Mouse (Mus musculus) heart, postnatal 36 days (tissue): ENCODE results near the gene Rdh16f2. TPM values are rescaled to one million over a fixed set of nuclear protein-coding genes. Genes with fewer than 3 reads are reported as not detected.
"Not testable (repeated sequence)": the region's sequence is repeated elsewhere in the genome, so short reads cannot be mapped to it uniquely, and the experiment has no call there.

Experiments used
- DNase-seq, 2 experiments: peaks; one replicate each; pipeline ENCODE4 v3.0.0; 2021 to 2022
- intact Hi-C: fragments of 180-260 bp; cut with DNase I; formaldehyde crosslinking; loops from one replicate; pipeline ENCODE4 v1.15.1; 2025
- total RNA-seq, 2 experiments: library from RNA; stranded (reverse); gene quantifications; 2 replicates each; pipeline ENCODE4 v1.2.3; 2021

Gene Rdh16f2
- not detected for total RNA-seq

GRCm38 (mm10) chr10:127866232-127866631 lies at the start of gene Rdh16f2:
Gene Rdh16f2, plus strand, starts transcription at chr10:127866474.
- intact Hi-C loops: no loop called here
- DNase-seq: no peak

- intact Hi-C loops, DNase-seq: not testable (repeated sequence)
Observed at GRCm38 (mm10) chr10:127817268-127817910, 48.9 kb upstream of the Rdh16f2 start.

- DNase-seq, intact Hi-C loops: not testable (repeated sequence)
Observed at GRCm38 (mm10) chr10:127821806-127822205, 44.5 kb upstream of the Rdh16f2 start.

GRCm38 (mm10) chr10:127825386-127825785 lies 40.9 kb upstream of the Rdh16f2 start:
- DNase-seq: no peak

GRCm38 (mm10) chr10:127829121-127829520 lies 37.2 kb upstream of the Rdh16f2 start:
- no peak for DNase-seq
- intact Hi-C loops: loop anchor here (5.0 kb wide), 1 partner anchor 108 kb away; no protein-coding TSS in a partner anchor

More at GRCm38 (mm10) chr10:127825386-127825785, 40.9 kb upstream of the Rdh16f2 start:
- intact Hi-C loops: loop anchor here (5.0 kb wide), 1 partner anchor 112 kb away; no protein-coding TSS in a partner anchor

- intact Hi-C loops, DNase-seq: not testable (repeated sequence)
Observed at GRCm38 (mm10) chr10:127834186-127834585, 32.1 kb upstream of the Rdh16f2 start.

- intact Hi-C loops: no loop called here
- no peak for DNase-seq
Observed at GRCm38 (mm10) chr10:127835292-127835691, 31.0 kb upstream of the Rdh16f2 start.

GRCm38 (mm10) chr10:127837793-127838192 lies 28.5 kb upstream of the Rdh16f2 start:
- DNase-seq, intact Hi-C loops: not testable (repeated sequence)

- intact Hi-C loops: no loop called here
Observed at GRCm38 (mm10) chr10:127838539-127838938, 27.7 kb upstream of the Rdh16f2 start.

GRCm38 (mm10) chr10:127840776-127841175 lies 25.5 kb upstream of the Rdh16f2 start:
- intact Hi-C loops: no loop called here
- DNase-seq: no peak

More at GRCm38 (mm10) chr10:127838539-127838938, 27.7 kb upstream of the Rdh16f2 start:
- DNase-seq: no peak

GRCm38 (mm10) chr10:127845945-127846344 lies 20.3 kb upstream of the Rdh16f2 start:
- DNase-seq, intact Hi-C loops: not testable (repeated sequence)

- intact Hi-C loops: no loop called here
- DNase-seq: no peak
Observed at GRCm38 (mm10) chr10:127848089-127848488, 18.2 kb upstream of the Rdh16f2 start.

GRCm38 (mm10) chr10:127849628-127850027 lies 16.6 kb upstream of the Rdh16f2 start, which contains the start of gene Rdh19:
Gene Rdh19, plus strand, starts transcription at chr10:127849928.
- DNase-seq: no peak
- intact Hi-C loops: no loop called here

- intact Hi-C loops: no loop called here
- no peak for DNase-seq
Observed at GRCm38 (mm10) chr10:127856376-127856775, 9.9 kb upstream of the Rdh16f2 start.

GRCm38 (mm10) chr10:127864931-127865330 lies 1.3 kb upstream of the Rdh16f2 start:
- intact Hi-C loops: no loop called here
- no peak for DNase-seq

GRCm38 (mm10) chr10:127872484-127872883 lies 6.2 kb downstream of the Rdh16f2 start:
- intact Hi-C loops: no loop called here
- DNase-seq: no peak

- no peak for DNase-seq
- intact Hi-C loops: no loop called here
Observed at GRCm38 (mm10) chr10:127877681-127878080, 11.4 kb downstream of the Rdh16f2 start.

GRCm38 (mm10) chr10:127878262-127879057 lies 12.2 kb downstream of the Rdh16f2 start:
- DNase-seq: no peak
- intact Hi-C loops: no loop called here

GRCm38 (mm10) chr10:127879155-127879688 lies 12.9 kb downstream of the Rdh16f2 start:
- no peak for DNase-seq
- intact Hi-C loops: no loop called here

GRCm38 (mm10) chr10:127881041-127881440 lies 14.8 kb downstream of the Rdh16f2 start:
- intact Hi-C loops: no loop called here

GRCm38 (mm10) chr10:127886551-127886950 lies 20.3 kb downstream of the Rdh16f2 start:
- DNase-seq: no peak
- intact Hi-C loops: no loop called here

More at GRCm38 (mm10) chr10:127881041-127881440, 14.8 kb downstream of the Rdh16f2 start:
- DNase-seq: no peak
